Mouse (Mus musculus) ES-Bruce4 (cell line): ENCODE data around the gene Cst6. TPM values are rescaled to one million over a fixed set of nuclear protein-coding genes. Genes with fewer than 3 reads are reported as not detected.
A peak's percentile ranks its signal among the peaks of the same experiment; 100 is the strongest.

Source experiments
- H3K27ac ChIP-seq: 2 replicates; pipeline ENCODE4 v1.5.1; 2012; ENCODE audit warnings: low read length, inconsistent platforms; ENCODE audit not compliant: insufficient read depth
- H3K27me3 ChIP-seq: 2 replicates; pipeline ENCODE4 v1.6.1; 2012; ENCODE audit warnings: mild to moderate bottlenecking, low read length, inconsistent platforms; ENCODE audit not compliant: control insufficient read depth, poor library complexity, insufficient read depth, severe bottlenecking
- H3K36me3 ChIP-seq: 2 replicates; pipeline ENCODE4 v1.6.1; 2012; ENCODE audit warnings: inconsistent platforms, mild to moderate bottlenecking, low read length, moderate library complexity; ENCODE audit not compliant: control insufficient read depth, poor library complexity, insufficient read depth, severe bottlenecking
- H3K4me1 ChIP-seq: one replicate; pipeline ENCODE4 v1.8.1; 2011; ENCODE audit warnings: low read length; ENCODE audit not compliant: control insufficient read depth, insufficient read depth
- H3K4me3 ChIP-seq: 2 replicates; pipeline ENCODE4 v1.5.1; 2011; ENCODE audit warnings: low read depth, mild to moderate bottlenecking, low read length
- H3K9ac ChIP-seq: 2 replicates; pipeline ENCODE4 v1.6.1; 2012; ENCODE audit warnings: low read depth, mild to moderate bottlenecking, inconsistent platforms; ENCODE audit not compliant: poor library complexity, severe bottlenecking
- H3K9me3 ChIP-seq: replicated peaks from 2 replicates; pipeline ENCODE4 v1.6.1; 2012; ENCODE audit warnings: mild to moderate bottlenecking, low read length, inconsistent platforms; ENCODE audit not compliant: control insufficient read depth, poor library complexity, insufficient read depth, severe bottlenecking
- CTCF ChIP-seq: IDR thresholded peaks from one replicate; pipeline ENCODE4 v1.8.1; 2011; ENCODE audit warnings: low read depth, low read length
- EP300 ChIP-seq: IDR thresholded peaks from 2 replicates; pipeline ENCODE4 v1.6.1; 2011; ENCODE audit warnings: low read depth, low read length; ENCODE audit not compliant: insufficient read depth
- POLR2A ChIP-seq: IDR thresholded peaks from one replicate; pipeline ENCODE4 v1.8.1; 2011; ENCODE audit warnings: low read length; ENCODE audit not compliant: insufficient read depth
- polyA plus RNA-seq: library from polyadenylated mRNA; stranded (reverse); fragments of >200 nt; gene quantifications from 2 replicates; pipeline ENCODE4 v1.2.4, GENCODE M21; 2011; ENCODE audit warnings: low read depth; ENCODE audit not compliant: missing spikeins, insufficient read depth, insufficient read length

The Cst6 gene
- polyA plus RNA-seq, 1 experiment: 1.6 TPM

GRCm38 (mm10) chr19:5327970-5328369, 21.4 kb downstream of the Cst6 start:
- Histone ChIP-seq H3K9ac (peak overlapping the region; percentile 23; the same call in 1 of the 2 replicates), H3K9me3 (no peaks in the 10 kb centered on the region), H3K4me3 (peak overlapping the region; percentile 12), H3K27ac (no peak overlapping the region), H3K27me3 (no peaks in the 10 kb centered on the region), H3K36me3 (no peaks in the 10 kb centered on the region), H3K4me1 (no peaks in the 10 kb centered on the region)
- TF ChIP-seq EP300 (no peak), CTCF (no peak), POLR2A (no peak)

DNA sequence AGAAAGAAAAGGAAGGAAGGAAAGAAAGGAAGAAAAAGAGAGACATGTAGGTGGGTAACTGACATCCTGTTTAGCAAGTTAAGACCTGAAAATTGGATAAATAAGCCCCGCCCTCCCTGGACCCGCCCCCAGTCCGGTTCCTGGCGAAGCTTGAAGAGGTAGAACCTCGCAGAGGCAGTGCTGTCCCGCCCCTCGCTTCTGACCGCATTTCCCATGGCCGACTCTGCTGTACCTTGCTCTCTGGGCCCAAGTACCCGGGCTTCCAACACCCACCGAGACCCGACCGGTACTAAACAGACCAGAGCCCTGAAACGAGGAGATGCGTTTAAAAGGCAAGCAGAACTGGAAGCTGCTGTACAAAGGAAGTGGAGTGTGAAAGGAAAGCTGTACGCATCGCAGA, 25.6 kb downstream of the Cst6 start:
- Histone ChIP-seq H3K4me3 (no peak overlapping the region), H3K9me3 (peaks cover 4% of the 10 kb centered on the region), H3K36me3 (no peaks in the 10 kb centered on the region), H3K27ac (no peak overlapping the region), H3K27me3 (no peaks in the 10 kb centered on the region), H3K4me1 (no peaks in the 10 kb centered on the region), H3K9ac (no peak overlapping the region)
- TF ChIP-seq EP300 (no peak), CTCF (no peak), POLR2A (no peak)

GRCm38 (mm10) chr19:5313189-5313588, 36.2 kb downstream of the Cst6 start:
- H3K4me1 ChIP-seq: no peaks in the 10 kb centered on the region
- no peak overlapping the region for H3K27ac ChIP-seq
- TF ChIP-seq CTCF (no peak), POLR2A (no peak), EP300 (no peak)
- H3K9ac ChIP-seq: no peak overlapping the region
- H3K4me3 ChIP-seq: no peak overlapping the region
- H3K9me3 ChIP-seq: peaks cover 3% of the 10 kb centered on the region; the same call in 1 of the 2 replicates
- no peaks in the 10 kb centered on the region for H3K36me3 ChIP-seq
- H3K27me3 ChIP-seq: no peaks in the 10 kb centered on the region

- Histone ChIP-seq H3K27me3 (no peaks in the 10 kb centered on the region), H3K27ac (no peak overlapping the region), H3K9ac (no peak overlapping the region), H3K4me3 (no peak overlapping the region), H3K36me3 (no peaks in the 10 kb centered on the region), H3K9me3 (no peaks in the 10 kb centered on the region), H3K4me1 (peaks cover 4% of the 10 kb centered on the region)
- no peak for TF ChIP-seq POLR2A
- no peak for TF ChIP-seq EP300
- TF ChIP-seq CTCF: no peak
These were observed 40.3 kb downstream of the Cst6 start for GRCm38 (mm10) chr19:5309025-5309424.

- no peak for TF ChIP-seq CTCF
- TF ChIP-seq POLR2A: no peak
- TF ChIP-seq EP300: no peak
- Histone ChIP-seq H3K36me3 (no peaks in the 10 kb centered on the region), H3K9ac (peak overlapping the region; percentile 19), H3K9me3 (no peaks in the 10 kb centered on the region), H3K27ac (no peak overlapping the region), H3K4me3 (peak overlapping the region; percentile 32), H3K27me3 (no peaks in the 10 kb centered on the region), H3K4me1 (peaks cover 4% of the 10 kb centered on the region)
These were observed 42.2 kb downstream of the Cst6 start for GRCm38 (mm10) chr19:5306968-5307734.

- no peaks in the 10 kb centered on the region for H3K9me3 ChIP-seq
- no peak for TF ChIP-seq EP300
- TF ChIP-seq CTCF: peak; percentile 51
- no peak for TF ChIP-seq POLR2A
These were observed 43.1 kb downstream of the Cst6 start for GRCm38 (mm10) chr19:5306279-5306678.

More at GRCm38 (mm10) chr19:5306279-5306678, 43.1 kb downstream of the Cst6 start:
- Histone ChIP-seq H3K27ac (no peak overlapping the region), H3K4me3 (peak overlapping the region; percentile 32), H3K27me3 (no peaks in the 10 kb centered on the region), H3K9ac (peak overlapping the region; percentile 19; the same call in 1 of the 2 replicates), H3K36me3 (no peaks in the 10 kb centered on the region), H3K4me1 (peaks cover 4% of the 10 kb centered on the region)
